Mouse (Mus musculus): Measurements from ENCODE around the gene Fpr1. TPM values are rescaled to one million over a fixed set of nuclear protein-coding genes. Genes with fewer than 3 reads are reported as not detected.

Gene Fpr1
- 100 to 1,000 TPM; 243 to 265 TPM for total RNA-seq (2023)

DNA sequence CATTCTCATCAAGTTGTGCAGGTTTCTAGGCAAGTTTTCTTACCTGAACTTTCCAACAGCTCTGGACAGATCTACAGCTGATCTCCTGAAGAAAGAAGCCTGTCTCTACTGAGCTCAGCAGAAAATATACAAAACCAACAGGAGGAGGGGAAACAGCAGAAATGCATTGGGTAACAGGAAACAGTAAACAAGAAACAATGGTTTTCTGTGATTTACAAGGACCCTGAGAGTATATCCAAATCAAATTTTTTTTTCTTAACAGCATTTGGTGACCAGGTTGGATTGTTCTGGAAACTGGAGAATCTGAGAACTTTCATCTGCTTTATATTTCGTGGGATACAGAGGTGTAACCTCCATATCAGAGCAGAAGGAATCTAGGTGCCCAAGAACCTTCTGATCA, at the start of gene Fpr1:
Gene Fpr1, minus strand, starts transcription at position 101 of the 400 bp plus-strand sequence.

DNA sequence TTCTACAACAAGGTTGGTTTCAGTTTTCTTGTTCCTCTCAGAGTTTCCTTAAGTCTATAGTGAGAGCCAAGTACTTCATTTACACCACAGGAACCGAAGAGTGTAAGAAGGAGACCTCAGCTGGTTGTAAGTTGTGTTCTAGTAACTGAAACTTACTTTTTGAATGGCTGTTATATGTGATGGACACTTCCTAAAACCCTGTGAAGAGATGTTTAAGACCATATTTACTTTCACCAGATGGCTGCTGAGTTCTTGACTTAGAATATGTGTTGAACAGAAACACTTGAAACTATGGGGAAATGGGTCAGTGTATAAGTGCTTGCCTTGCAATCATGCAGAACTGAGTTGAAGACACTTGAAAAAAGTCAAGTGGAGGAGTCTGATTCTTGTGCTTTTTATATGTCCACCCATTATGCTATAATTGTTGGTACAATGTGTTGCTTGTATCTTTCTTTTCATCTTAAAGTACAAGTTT, 4.1 kb upstream of the Fpr1 start, which contains the start of the genes Fpr2 and Fpr3:
Gene Fpr2, plus strand, starts transcription at position 51 of the 475 bp plus-strand sequence.
Gene Fpr3, plus strand, starts transcription at position 79 of the 475 bp plus-strand sequence.

DNA sequence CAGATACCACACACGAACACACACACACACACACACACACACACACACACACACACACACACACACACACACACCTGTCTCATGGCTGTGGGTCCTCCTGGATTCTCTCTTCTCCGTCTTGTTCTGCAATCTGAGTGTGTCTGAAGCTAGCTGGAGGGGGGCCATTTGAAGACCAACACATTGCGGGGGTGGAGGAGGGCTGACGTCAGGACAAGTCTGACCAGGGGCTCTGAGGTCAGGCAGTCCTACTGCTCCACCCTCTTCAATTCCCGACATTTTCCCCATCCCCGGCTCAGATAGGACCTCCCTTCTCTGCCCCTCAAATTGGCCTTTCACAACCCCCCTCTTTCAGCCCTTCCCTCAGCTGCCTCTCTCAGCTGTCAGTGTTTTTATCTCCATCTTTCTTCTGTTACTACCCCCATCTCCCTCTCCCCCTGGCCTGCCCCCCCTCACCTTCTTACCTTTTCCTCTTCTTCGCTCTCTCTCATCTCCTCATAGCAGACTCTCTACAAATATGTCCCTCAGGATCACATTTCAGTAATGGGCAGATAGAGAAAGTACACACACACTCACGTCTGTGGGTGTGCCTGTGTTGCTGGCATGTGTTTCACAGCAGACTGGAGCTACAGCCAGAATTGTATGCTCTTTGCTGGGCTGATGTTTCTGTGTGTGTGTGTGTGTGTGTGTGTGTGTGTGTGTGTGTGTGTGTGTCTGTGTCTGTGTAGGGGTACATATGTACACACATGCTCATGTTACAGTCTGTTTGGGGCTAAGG, 28.5 kb downstream of the Fpr1 start, which contains the start of gene Has1:
Gene Has1, minus strand, starts transcription at position 142 of the 775 bp plus-strand sequence.

DNA sequence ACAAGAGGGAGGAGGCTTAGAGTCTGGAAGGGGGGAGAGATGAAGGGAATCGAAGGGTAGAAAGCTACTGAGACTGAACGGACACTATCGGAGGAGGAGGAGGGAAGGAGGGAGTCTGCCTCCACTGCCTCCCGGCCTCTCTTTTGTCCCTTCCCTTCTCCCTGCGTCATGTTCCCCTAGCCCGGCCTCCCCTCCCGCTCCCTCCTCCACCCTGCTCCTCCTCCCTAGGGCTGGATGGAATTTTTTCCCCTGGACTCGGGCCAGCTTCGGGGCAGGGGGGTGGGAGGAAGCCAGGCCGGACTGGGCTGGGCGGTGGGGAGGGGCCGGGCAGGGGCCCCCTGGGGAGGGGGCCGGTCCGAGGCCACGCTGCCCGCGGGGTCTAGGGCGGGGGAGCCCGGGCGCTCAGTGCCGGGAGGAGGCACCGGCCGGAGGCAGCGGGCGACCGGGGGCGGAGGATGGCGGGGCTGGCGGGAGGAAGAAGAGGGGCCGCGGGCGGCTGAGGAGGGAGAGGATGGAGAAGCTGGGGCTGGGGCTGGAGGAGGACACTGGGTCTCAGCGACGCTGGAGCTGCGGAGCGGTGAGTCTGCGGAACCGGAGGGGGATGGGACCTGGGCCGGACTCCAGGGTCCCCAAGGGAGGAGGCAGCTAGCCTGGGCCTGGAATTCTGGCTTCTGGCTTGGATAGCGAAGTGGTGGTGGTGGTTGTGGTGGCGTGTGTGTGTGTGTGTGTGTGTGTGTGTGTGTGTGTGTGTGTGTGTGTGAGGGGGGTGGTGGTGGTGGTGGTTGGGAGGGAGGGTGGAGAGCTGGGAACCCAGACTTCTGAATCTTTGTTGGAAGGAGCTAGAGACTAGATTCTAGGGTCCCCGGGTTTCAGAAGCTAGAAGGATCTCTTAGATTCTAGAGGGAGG, 56.7 kb downstream of the Fpr1 start, which contains the start of gene Spaca6:
Gene Spaca6, plus strand, starts transcription at position 408 of the 907 bp plus-strand sequence.

Other genes starting within 250 kb of the Fpr1 start
- not detected for gene Vmn2r90, start 180.2 kb downstream of the Fpr1 start, total RNA-seq (2023)
- 1 to 10 TPM; 1.5 to 3.3 TPM for gene Spaca6, start 56.8 kb downstream of the Fpr1 start, total RNA-seq (2023)
- gene Has1, start 28.7 kb downstream of the Fpr1 start, total RNA-seq (2023), result not detected
- gene Fpr2, start 3.9 kb upstream of the Fpr1 start, total RNA-seq (2023), result 100 to 1,000 TPM; 400 to 444 TPM
- under 1 TPM in 1 of 2 experiments, not detected in 1; 0.53 TPM for gene Fpr3, start 3.9 kb upstream of the Fpr1 start, total RNA-seq (2023)
- gene Fpr-rs4, start 137.8 kb upstream of the Fpr1 start, total RNA-seq (2023), result not detected
- not detected for gene Vmn2r124, start 165.5 kb upstream of the Fpr1 start, total RNA-seq (2023)
- not detected for gene Vmn2r91, start 201.1 kb upstream of the Fpr1 start, total RNA-seq (2023)

All from neutrophil, adult 59 days (primary cell).